Mouse (Mus musculus) small intestine, adult 2 months (tissue): ENCODE measurements around the gene Cyp27a1.

ENCODE experiments used
- CTCF ChIP-seq: fragments of 200-500 bp; IDR thresholded peaks from 2 replicates; pipeline ENCODE4 v1.5.1; 2012; ENCODE audit warnings: low read depth, mild to moderate bottlenecking, control low read depth, inconsistent platforms, low read length, moderate library complexity, mixed read lengths; ENCODE audit not compliant: insufficient replicate concordance, insufficient read length; ENCODE audit errors: extremely low read depth
- POLR2A ChIP-seq: fragments of 200-500 bp; IDR thresholded peaks from 2 replicates; pipeline ENCODE4 v1.6.1; 2012; ENCODE audit warnings: low read depth, mild to moderate bottlenecking, control low read depth, inconsistent platforms, low read length, moderate library complexity

DNA sequence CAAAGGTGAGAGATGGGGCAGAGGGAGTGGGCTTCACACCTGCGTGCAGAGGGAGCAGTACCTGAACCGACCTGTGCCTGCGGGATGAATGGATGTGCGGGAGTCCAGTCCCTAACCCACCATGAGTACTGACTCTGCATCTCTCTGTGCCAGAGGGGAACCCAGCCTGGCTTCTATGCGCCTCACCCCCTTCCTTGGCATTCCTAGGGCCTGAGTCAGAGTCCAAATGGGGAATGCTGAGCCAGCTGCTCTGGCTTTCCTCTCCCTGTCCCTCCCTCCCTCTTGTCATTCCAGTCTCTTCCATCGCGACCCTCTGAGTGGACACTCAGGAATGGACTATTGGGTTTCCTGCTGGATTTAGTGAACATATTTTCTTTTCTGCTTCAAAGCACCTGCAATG, 35.9 kb downstream of the Cyp27a1 start:
- TF ChIP-seq CTCF (no peak), POLR2A (no peak)
